Mouse (Mus musculus): Measurements from ENCODE around the gene Cacng7.

Gene Cacng7

DNA sequence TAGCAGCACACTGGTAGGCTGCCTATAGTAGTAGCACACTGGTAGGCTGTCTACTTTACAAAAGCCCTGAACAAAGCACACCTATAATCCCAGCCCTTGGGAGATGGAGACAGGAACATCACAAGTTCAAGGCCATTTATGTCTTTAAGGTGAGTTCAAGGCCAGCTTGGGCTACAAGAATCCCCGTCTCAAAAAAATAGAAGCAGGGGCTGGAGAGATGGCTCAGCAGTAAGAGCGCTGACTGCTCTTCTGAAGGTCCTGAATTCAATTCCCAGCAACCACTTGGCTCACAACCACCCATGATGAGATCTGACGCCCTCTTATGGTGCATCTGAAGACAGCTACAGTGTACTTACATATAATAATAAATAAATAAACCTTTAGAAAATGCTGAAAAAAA lies 12.5 kb downstream of the Cacng7 start:
- in situ Hi-C loops (cut with MboI): no loop called here

DNA sequence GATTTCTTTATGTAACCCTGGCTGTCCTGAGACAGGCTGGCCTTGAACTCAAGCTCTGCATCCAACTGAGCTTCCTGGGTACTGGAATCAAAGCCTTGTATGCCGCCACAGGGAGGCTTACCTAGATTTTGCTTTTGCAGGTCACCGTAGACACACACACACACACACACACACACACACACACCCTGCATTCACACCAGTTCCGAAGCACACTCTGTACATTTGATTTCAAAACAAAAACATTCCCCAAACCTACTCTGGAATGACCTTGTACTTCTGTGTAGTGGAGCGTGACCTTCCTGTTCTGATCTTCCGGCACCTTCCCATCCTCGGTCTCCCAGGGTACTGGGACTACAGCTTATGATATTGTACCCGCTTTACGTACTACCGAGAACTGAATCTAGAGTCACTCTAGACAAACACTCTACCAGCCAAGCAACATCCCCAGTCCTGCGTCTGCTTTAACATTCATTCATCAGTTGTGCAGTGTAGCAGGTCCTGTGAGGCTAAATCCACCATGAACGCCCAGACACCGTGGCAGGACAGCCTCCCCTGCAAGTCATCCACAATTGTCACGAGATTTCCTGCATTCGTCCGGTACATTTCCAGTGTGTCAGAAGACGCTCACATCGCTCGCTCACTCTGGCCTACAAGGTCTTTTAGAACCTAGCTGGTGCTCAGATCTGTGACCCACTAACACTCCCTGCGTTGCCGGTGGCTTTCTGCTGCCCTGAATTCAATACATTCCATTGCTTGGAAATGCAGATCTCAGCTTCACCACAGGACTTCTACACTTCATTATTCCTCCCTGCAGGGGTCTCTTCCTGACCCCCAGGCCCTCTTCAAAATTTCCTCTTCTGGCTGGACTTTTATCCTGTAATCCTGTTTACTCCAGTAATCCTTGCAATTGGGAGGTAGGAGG lies 14.9 kb downstream of the Cacng7 start:
- in situ Hi-C loops (cut with MboI): no loop called here

DNA sequence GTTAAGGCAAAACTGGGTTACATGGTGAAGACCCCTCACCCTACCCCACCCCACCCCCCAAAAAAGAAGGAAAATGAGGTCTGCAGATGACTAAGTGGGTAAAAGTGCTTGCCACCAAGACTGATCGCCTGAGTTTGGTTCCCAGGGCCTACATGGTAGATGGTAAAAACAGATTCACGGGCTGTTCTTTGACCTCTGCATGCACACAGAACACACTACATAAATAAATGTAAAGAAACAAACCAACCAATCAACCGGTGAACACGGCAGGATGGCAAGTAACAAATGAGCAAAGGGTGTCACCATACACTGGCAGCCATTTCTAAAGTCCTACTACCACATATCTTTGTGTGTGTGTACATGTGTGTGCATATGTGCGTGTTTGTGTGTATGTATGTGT lies 15.6 kb downstream of the Cacng7 start:
- in situ Hi-C loops (cut with MboI): no loop called here

DNA sequence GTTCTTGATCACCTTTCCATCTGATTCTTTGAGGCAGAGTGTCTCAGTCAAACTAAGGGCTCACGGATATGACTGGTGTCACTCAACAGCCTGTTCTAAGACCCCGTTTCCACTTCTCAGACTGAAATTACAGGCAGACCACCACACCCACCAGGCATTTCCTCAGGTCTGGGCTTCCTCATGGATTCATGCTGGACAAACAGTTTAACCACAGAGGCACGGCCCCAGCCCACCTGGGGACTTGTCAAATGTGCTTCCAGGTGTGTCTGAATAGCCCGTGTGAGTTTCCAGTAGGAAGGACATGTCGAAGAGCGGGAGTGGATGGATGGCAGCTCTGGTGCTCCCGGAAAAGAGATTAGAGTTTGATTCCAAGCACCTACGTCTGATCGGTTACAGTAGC lies 17.0 kb downstream of the Cacng7 start:
- in situ Hi-C loops (cut with MboI): no loop called here

DNA sequence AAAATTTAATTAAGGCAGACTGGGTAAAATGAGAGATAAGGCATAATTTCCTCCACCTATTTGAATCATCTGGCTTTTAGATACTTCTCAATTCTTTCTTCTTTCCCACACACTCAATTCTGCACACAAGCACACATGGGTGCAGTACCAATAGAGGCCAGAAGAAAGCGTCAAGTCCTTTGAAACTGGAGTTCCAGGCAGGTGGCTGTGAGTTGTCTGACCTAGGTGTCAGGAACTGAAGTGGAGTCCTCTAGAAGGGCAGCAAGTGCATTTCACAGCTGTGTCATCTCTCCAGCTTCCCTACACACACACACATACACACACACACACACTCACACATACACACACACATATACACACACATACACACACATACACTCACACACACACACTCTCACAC lies 18.8 kb downstream of the Cacng7 start:
- in situ Hi-C loops (cut with MboI): no loop called here

DNA sequence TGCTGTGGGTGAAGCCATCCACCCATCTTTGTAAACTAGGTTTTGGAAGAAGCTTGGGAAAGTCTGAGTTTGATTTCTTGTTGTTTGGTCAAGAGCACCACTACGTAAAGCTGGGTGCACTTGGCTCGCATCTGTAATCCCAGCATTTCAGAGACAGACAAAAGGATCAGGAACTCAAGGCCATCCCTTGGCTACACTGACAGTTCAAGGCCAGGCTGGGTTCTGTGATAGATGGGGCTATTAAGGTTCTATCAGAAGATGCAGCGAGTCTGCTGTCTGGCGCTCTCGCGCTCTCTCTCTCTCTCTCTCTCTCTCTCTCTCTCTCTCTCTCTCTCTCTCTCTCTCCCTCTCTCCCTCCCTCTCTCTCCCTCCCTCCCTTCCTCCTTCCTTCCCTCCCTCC lies 22.1 kb downstream of the Cacng7 start:
- in situ Hi-C loops (cut with MboI): no loop called here

DNA sequence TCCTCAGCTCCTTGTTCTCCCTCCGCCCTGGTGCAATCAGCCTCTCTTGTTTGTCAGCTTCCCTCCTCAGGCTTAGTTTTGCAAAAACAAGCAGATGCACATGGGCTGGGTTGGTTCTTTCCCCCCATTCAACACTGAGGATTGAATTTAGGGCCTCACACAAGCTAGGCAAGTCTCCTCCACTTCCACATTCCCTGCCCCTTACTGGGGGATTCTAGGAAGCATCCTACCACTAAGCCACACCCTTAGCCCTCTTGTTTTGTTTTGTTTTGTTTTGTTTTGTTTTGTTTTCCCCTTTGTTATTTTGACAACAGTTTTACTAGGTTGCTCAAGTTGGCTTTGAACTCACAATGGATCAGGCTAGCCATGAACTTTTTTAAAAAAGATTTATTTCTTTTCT lies 27.9 kb downstream of the Cacng7 start:
- in situ Hi-C loops (cut with MboI): no loop called here

DNA sequence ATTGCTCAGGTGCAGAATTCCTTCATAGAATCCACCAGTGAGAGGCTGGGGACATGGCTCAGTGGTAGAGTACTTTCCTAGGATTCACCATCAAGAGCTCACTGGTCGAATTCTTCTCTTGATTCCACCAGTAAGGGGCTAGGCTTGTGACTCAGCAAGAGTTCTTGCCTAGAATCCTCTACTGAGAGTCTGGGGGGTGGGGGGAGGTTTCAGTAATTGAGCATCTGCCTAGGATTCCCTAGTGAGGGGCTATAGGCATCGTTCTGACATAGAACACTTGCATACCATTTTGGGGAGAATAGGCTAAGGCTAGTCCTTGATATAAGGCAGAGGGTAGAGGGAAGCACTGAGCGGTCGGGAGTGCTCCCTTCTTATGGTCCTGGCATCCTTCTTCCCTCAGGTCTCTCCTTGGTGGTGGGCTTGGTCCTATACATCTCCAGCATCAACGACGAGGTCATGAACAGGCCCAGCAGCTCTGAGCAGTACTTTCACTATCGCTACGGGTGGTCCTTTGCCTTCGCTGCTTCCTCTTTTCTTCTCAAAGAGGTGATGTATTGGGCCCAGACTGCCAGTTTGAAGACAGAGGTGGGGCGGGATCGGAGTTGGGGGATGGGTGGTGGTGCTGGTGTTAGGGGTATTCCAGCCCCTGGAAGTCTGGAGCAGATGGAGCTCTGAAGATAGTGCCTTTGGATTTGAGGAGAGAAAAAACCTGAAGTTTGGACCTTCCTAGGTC lies 33.0 kb downstream of the Cacng7 start:
- in situ Hi-C loops (cut with MboI): no loop called here

DNA sequence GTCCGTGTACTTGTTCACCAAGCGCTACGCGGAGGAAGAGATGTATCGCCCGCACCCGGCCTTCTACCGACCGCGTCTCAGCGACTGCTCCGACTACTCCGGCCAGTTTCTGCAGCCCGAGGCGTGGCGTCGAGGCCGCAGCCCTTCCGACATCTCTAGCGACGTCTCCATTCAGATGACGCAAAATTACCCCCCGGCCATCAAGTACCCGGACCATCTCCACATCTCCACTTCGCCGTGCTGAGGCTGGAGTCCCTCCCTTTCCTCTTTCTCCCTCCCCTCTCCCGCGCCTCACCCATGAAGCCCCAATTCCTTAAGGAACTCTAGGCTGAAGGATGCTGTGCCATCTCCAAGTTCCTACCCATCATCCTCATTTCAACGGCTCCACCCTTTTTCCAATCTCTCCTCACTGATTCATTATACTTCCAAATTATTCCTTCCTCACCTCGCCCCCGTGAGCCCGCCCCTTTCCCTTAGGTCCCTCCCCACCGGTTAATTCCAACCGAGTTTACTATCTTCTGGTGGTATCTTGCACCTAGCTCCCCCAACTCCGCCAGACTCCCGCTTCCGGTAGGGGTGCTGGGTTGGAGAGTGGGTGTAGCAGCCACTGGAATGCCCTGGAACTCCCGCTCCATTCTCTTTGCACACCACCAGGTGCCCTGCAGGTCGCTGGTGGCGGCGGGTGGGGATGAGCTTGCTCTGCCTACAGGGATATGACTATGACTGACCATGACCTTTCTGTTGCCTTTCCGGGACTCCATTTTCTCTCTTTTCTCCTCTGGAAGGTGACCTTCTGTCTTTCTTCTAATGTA lies 34.2 kb downstream of the Cacng7 start:
- in situ Hi-C loops (cut with MboI): no loop called here

DNA sequence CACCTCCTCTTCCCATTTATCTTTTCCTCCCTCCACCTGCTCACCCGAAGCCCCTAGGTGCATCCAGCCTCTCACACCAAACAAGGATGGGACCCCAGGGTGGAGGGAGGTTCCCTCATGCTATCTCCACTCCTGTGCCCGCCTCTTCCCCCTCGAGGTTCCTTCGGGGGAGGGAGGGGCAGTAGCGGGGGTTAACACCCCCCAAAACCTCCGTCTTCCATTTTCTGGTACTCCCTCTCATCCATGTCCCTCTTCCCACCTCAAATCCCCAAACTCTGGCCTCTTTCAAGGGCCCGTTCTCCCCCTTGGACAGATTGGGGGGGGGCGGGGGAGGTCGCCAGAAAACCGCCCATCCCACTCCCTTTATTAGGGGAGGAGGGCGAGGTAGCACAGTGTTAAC lies 34.8 kb downstream of the Cacng7 start:
- in situ Hi-C loops (cut with MboI): no loop called here

DNA sequence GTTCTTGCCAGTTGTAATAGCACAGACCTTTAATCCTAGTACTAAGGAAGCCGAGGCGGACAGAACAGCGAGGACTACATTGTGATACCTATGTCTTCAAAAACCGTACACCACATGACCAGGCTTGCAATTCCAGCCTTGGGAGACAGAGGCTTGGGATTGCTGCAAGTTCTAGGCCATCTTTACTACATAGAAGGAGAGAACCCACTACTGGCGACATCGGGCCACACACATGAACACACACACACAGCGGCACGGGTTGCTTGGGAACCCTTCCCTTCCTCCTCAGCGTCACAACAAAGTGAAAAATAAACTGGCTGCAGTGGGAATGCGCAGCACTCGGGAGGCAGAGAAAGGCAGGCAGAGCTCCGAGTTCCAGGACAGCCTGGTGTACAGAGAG lies 35.6 kb downstream of the Cacng7 start:
- in situ Hi-C loops (cut with MboI): no loop called here

DNA sequence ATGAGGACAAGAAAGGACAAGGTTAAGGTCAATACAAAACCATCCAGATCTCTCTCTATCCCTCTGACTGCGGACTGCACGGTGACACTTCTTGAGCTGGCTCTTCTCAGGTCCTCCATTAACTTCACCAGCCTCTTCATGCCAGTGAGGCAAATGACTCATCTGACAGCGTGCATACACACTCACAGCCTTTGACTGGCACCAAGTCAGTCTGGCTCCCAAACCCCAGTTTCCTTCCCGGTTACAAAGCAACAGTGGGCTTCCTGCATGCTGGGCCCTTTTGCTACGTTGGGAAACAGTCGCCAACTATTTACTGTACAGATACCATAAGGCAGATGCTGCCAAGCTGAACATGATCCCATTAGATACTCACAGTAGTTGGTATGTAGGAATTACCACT lies 36.4 kb downstream of the Cacng7 start:
- in situ Hi-C loops (cut with MboI): no loop called here

DNA sequence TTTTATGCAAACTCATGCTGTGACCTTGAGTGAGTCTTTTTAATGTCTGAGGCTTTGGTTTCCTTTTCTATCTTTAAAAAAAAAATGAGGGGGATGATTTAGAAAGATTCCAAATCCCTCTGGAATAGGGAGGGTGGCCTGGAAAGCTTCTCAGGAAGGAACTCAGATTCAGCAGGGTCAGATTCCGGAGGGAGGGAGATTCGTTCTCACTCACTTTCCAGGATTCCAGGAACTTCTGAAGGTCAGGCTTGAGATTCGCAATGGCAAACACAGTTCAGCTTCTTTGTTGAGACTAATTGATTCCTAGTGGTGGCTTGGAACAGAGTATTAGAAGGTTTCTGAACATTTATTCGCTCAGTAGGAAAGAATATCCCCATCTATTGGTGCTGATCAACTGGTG lies 37.7 kb downstream of the Cacng7 start:
- in situ Hi-C loops (cut with MboI): no loop called here

DNA sequence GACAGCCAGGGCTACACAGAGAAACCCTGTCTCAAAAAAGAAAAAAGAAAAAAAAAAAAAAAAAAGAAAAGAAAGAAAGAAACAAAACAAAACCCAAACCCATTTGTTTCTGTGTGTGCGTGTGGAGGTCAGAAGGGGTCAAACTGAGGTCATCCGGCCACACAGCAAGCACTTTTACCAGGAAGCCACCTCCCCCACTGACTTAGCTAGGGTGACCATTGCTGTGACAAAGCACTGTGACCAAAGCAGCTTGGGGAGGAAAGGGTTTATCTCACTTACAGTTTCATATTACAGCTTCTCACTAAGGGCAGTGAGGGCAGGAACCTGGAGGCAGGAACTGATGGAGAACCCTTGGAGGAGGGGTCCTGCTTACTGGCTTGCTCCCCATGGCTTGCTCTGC lies 39.6 kb downstream of the Cacng7 start:
- in situ Hi-C loops (cut with MboI): no loop called here

DNA sequence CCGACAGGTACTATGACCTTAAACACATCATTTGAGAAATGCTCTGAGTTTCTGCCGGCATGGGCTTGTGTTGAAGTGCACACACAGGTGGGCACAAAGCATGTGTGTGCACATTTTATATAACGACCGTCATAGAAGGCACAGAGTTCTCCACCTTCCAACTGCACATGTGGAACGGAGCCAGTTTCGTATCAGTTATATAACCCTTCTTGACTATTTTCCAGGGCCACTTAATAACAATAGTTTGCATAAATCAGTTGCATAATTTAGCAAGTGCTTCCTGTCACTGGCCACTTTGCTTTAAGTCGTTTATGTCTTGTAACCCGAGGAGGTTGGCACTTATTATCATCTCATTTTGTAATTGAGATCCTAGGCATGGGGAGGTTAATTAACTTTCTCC lies 41.0 kb downstream of the Cacng7 start:
- in situ Hi-C loops (cut with MboI): no loop called here

DNA sequence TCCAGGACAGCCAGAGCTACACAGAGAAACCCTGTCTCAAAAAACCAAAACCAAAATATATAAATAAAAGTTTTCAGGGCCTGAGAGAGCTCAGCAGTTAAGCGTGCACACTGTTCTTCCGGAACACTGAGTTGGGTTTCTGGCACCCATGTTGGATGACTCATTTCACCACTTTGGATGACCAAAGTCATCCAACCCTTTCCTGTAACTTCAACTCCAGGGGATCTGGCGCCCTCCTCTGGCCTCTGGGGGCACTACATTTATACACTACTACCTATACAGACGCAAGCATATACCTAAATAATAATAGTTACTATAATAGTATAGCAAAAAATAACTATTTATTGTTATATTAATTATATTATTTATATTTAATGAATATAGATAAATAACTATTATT lies 44.1 kb downstream of the Cacng7 start:
- in situ Hi-C loops (cut with MboI): no loop called here

DNA sequence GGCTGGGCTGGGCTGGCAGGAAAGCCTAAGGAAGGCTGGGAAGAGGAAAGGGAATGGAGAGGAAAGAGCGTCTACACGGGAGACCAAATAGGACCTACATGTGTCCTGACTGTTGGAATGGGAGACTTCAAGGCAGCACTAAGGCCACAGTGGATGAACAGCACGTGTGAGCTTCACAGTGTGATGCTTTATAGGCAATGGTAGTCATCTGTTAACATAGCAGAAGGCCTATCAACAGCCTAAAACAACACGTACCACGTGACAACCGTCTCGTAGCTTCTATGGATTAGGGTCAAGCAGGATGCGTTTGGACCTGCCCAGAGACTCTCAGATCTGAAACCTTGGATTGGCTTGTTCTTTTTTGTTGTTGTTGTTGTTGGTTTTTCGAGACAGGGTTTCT lies 49.4 kb downstream of the Cacng7 start:
- in situ Hi-C loops (cut with MboI): no loop called here

DNA sequence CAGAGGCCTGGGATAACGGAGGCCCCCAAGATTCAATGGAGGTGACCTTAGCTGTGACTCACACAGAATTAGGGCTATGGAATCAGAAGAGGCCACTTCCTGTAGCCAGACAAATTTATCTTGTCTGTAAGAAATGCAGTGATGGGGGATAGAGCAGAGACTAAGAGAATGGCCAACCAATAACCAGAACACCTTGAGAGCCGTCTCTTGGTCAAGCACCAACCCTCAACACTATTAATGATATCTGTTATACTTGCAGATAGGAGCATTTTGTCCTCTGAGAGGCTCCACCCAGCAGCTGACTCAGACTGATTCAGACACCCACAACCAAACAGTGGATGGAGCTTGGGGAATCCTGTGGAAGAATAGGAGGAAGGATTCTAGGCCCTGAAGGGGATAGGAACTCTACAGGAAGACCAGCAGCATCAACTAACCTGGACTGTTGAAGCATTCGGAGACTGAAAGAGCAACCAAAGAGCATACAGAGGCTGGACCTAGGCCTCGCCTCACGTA lies 52.1 kb downstream of the Cacng7 start:
- in situ Hi-C loops (cut with MboI): no loop called here

DNA sequence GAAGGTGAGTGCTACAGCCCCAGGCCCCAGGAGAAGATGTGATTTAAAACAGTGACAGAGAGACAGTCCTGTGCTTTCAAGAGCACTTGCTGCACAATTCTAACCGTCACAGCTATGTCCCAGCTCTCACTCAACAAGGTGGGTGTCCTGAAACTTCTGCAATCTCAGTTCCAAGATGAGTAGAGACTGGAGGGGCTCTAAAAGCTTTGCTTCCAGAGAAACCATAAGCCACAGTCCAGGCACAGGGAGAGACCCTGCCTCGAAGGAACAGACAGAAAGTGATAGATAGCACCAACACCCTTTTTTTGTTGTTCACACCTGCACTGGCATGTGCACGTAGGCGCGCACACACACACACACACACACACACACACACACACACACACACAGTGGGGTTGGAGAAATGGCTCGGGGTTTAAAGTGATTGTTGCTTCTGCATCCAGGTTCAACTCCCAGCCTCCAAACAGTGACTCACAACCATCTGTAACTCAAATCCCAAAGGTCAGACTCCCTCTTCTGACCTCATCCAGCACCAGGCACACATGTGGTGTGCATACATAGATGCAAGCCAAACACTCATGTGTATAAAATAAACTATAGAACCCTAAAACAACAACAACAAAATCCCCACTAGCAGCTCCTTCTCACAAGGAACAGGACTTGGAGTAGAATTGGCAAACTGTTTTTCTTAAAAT lies 53.4 kb downstream of the Cacng7 start:
- in situ Hi-C loops (cut with MboI): no loop called here

DNA sequence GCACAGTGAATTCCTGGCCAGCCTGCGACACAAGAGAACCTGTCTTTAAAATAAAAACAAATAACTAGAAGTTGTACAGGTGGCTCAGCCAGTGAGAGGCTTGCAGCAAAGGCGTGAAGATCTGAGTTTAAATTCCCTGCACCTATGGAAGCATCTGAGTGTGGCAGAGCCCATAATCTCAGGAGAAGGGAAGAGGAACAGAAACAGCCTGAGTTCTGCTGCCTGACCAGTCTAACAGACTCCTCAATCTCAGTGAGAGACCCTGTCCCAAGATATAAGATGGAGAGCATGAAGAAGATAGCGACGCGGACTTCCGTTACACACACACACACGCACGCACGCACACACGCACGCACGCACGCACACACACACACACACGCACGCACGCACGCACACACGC lies 55.0 kb downstream of the Cacng7 start:
- in situ Hi-C loops (cut with MboI): no loop called here

DNA sequence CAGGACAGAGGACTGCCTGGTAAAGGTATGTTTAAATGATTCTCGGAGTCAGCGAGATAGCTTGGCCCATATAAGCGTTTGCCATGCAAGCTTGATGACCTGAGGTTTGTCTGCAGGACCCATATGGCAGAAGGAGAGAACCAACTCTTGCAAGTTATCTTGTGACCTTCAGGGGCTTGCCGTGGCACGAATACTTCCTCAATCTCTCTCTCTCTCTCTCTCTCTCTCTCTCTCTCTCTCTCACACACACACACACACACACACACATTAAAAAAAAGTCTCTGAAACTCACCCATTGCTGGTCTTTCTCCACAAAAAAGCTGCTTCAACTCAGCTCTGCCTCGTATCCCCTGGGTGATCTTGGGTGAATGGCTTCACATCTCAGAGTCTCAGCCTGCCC lies 56.1 kb downstream of the Cacng7 start:
- in situ Hi-C loops (cut with MboI): no loop called here
